Mouse (Mus musculus) C2C12 (cell line): ENCODE data around the gene Zbtb11.

Source experiments
- CEBPB ChIP-seq: IDR thresholded peaks from one replicate; pipeline ENCODE4 v1.6.1; 2011; ENCODE audit warnings: low read depth, mild to moderate bottlenecking, control low read depth, moderate library complexity
- CTCF ChIP-seq: IDR thresholded peaks from one replicate; pipeline ENCODE4 v1.5.1; 2011; ENCODE audit not compliant: control insufficient read depth, insufficient read depth, insufficient read length
- MAX ChIP-seq: IDR thresholded peaks from one replicate; pipeline ENCODE4 v1.6.1; 2011; ENCODE audit warnings: mild to moderate bottlenecking, control low read depth
- MYOD1 ChIP-seq: IDR thresholded peaks from one replicate; pipeline ENCODE4 v1.6.1; 2011; ENCODE audit warnings: low read depth; ENCODE audit not compliant: control insufficient read depth, insufficient read length
- MYOG ChIP-seq: IDR thresholded peaks from one replicate; pipeline ENCODE4 v1.6.1; 2011; ENCODE audit not compliant: control insufficient read depth, insufficient read length; ENCODE audit errors: extremely low read depth
- USF1 ChIP-seq: IDR thresholded peaks from one replicate; pipeline ENCODE4 v1.6.1; 2011; ENCODE audit warnings: low read depth, mild to moderate bottlenecking, control low read depth, moderate library complexity

DNA sequence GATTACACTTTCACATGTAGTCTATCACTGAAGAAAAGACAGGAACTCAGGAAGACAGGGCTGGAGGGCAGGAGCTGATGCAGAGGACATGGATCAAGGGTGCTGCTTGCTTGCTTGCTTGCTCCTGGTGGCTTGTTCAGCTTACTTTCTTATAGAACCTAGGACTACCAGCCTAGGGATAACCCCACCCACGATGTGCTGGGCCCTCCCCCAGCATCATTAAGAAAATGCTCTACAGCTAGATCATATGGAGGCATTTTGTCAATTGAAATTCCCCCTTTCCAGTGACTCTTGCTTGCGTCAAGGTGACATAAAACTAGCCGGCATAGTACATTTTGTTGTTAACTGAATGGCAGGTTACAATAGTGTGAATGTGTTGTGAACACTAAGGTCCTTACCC lies 82.2 kb downstream of the Zbtb11 start:
- TF ChIP-seq CTCF (no peak), MYOG (no peak), MYOD1 (no peak), MAX (no peak), USF1 (no peak), CEBPB (no peak)
